Mouse (Mus musculus) embryonic fibroblast, embryonic 13.5 days (primary cell): ENCODE measurements at regions not wholly inside any gene's neighbourhood (a gene's known extent, or its start where the extent isn't known, plus 50 kb on each side); places are given as distances from the start of the nearest gene placed in this dataset.

Experiments
- CTCF ChIP-seq: IDR thresholded peaks from 2 replicates; pipeline ENCODE4 v1.5.1; 2011; ENCODE audit warnings: mild to moderate bottlenecking, control low read depth, low read length, moderate library complexity, borderline replicate concordance; ENCODE audit not compliant: insufficient read depth
- POLR2A ChIP-seq: IDR thresholded peaks from 2 replicates; pipeline ENCODE4 v1.6.1; 2011; ENCODE audit warnings: low read depth, mild to moderate bottlenecking, control low read depth, low read length, moderate library complexity

GRCm38 (mm10) chr5:46059910-46060309 lies 202.5 kb upstream of the Lcorl start:
- no peak for TF ChIP-seq POLR2A
- TF ChIP-seq CTCF, result no peak
